Mouse (Mus musculus) embryonic fibroblast, embryonic 13.5 days (primary cell): Measurements from ENCODE around the gene Stard13. TPM values are rescaled to one million over a fixed set of nuclear protein-coding genes. Genes with fewer than 3 reads are reported as not detected.

Experiments used
- H3K27ac ChIP-seq: 2 replicates; pipeline ENCODE4 v1.5.1; 2012; ENCODE audit warnings: low read length, control low read depth, inconsistent platforms; ENCODE audit not compliant: insufficient read depth
- H3K4me1 ChIP-seq: 2 replicates; pipeline ENCODE4 v1.6.1; 2011; ENCODE audit warnings: low read length; ENCODE audit not compliant: control insufficient read depth, insufficient read depth
- H3K4me3 ChIP-seq: 2 replicates; pipeline ENCODE4 v1.5.1; 2011; ENCODE audit warnings: mild to moderate bottlenecking, control low read depth, low read length; ENCODE audit not compliant: insufficient read depth
- CTCF ChIP-seq: IDR thresholded peaks from 2 replicates; pipeline ENCODE4 v1.5.1; 2011; ENCODE audit warnings: mild to moderate bottlenecking, control low read depth, low read length, moderate library complexity, borderline replicate concordance; ENCODE audit not compliant: insufficient read depth
- POLR2A ChIP-seq: IDR thresholded peaks from 2 replicates; pipeline ENCODE4 v1.6.1; 2011; ENCODE audit warnings: low read depth, mild to moderate bottlenecking, control low read depth, low read length, moderate library complexity
- polyA plus RNA-seq: library from polyadenylated mRNA; stranded (reverse); fragments of >200 nt; gene quantifications from 2 replicates; pipeline ENCODE4 v1.2.4, GENCODE M21; 2011; ENCODE audit warnings: low read depth; ENCODE audit not compliant: missing spikeins, insufficient read length

Stard13 gene
- polyA plus RNA-seq, 1 experiment, result 19.1 TPM

DNA sequence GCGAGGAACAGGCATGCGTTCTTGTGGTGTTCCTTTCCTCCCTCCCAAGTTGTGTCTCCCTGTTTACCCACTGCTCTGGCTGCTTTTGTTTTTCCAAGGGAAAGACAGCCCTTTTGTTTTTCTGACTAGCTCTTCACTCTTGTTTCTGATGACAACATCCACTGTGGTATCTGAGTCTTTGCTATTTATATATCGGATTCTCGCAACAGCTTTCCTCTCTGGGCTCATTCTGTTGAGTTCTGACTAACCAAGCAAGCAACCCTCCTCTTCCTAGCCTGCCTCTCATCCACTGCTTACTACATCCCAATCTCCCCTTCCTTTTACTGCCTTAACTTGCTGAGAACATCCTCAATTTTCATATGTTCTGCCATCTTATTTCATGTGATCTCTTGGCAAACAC is 159.4 kb downstream of the Stard13 start:
- no peak overlapping the region for H3K4me3 ChIP-seq
- peaks cover 18% of the 10 kb centered on the region for H3K4me1 ChIP-seq
- TF ChIP-seq POLR2A (no peak), CTCF (no peak)
- H3K27ac ChIP-seq, result 0 out of 2 replicates have a peak overlapping the region, but pooled peaks have one; percentile 25

DNA sequence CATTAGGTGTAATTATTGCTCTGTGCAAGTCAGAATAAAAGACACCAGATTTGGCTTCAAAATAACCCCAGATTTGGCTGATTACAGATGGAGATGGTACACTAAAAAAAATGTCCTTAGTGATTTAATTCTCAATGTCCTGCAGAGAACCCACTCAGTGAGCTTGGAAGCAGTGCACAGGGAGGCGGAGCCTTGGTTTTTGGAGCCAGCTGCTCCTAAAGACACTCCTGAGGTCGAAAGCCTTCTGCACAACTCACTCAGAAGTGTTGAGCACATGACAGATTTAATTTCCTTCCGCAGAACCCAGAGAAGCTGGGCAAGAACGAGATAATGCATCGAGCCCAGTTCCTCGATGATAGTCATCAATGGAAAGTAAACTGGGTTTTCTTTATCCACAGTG is 162.2 kb downstream of the Stard13 start:
- H3K4me3 ChIP-seq, result no peak overlapping the region
- TF ChIP-seq POLR2A (no peak), CTCF (no peak)

DNA sequence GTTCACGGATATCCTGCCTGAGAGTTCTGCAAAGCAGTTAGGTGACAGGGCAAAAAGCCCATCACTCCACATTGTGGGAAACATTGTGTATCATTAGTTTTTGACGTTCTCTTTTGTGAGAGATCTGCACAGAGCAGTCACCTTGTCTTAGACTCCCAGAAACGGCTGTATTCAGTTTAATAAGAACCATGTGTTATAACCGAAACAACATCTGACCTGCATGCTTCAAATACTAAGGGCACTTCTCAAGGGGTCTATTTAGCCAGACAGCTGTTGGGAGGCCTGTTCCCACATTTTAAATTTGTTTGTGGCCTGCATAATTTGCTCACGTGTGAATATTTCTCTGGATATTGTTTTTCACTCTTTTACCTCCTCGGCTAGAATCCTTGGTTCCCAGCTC is 162.7 kb downstream of the Stard13 start:
- Histone ChIP-seq H3K27ac (peak overlapping the region; percentile 93), H3K4me1 (peaks cover 25% of the 10 kb centered on the region), H3K4me3 (no peak overlapping the region)
- TF ChIP-seq POLR2A (no peak), CTCF (no peak)

More for the DNA sequence above, 162.2 kb downstream of the Stard13 start:
- H3K4me1 ChIP-seq, result peaks cover 25% of the 10 kb centered on the region
- peak overlapping the region; percentile 93 for H3K27ac ChIP-seq

DNA sequence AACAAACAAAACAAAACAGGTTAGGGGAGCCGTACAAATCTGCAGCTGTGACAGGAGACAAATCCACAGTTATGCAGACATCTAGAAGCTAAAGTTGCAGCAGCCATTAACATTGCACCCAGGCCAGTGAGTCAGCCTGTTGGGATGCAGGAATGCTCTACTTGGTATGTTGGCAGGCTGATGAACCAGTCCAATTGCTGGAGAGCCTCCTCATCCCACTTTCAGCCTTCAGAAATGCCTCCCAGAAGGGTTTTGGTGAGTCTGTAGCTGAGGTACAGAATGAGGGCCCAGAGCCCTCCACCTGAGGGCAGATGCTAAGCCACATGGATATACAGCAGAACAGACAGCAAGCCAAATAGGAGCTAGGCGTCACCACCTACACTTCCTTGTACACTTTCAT is 164.1 kb downstream of the Stard13 start:
- H3K27ac ChIP-seq, result peak overlapping the region; percentile 93

DNA sequence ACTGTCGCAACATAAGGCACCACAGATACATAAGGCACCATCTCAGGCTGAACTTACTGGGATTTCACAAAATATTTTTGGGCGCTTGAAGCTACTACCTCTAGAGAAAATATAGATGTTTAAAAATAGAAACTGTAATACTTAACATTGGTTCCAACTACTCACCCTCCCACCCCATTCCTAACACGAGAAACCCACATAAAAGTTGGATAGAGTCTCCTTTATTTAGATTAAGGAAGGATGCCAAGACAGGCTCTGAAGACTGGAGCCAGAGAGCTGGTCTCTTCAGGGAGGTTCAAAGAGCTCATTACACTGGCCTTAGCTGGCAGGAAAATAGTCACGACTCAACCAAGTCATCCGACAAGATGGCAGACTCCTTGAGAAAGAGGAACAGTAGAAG is 167.6 kb downstream of the Stard13 start:
- Histone ChIP-seq H3K4me1 (peaks cover 11% of the 10 kb centered on the region), H3K27ac (peak overlapping the region; percentile 88), H3K4me3 (no peak overlapping the region)
- TF ChIP-seq POLR2A, result no peak
- TF ChIP-seq CTCF, result no peak

More for the DNA sequence above, 164.1 kb downstream of the Stard13 start:
- Histone ChIP-seq H3K4me3 (no peak overlapping the region), H3K4me1 (peaks cover 25% of the 10 kb centered on the region)
- TF ChIP-seq CTCF, result no peak
- no peak for TF ChIP-seq POLR2A

DNA sequence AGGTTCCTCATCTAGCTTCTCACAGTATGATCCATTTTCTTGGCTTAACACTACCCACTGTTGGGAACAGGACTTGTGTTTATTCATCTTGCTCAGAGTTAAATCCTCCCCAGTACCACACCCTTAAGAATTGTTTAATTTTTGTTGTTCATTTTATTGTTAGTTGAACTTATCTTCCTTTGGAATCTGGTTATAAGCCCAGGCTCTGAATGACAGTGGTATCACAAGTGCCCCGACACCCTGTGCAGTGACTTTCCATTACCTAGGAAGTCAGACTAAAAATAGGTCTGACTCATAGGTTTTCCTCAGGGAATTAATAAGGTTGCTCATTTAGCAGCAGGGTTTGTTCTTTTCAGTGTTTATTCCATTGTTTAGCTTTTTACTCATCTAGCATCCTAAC is 168.4 kb downstream of the Stard13 start:
- TF ChIP-seq POLR2A, result no peak
- no peak for TF ChIP-seq CTCF
- peak overlapping the region; percentile 88 for H3K27ac ChIP-seq
- H3K4me3 ChIP-seq, result no peak overlapping the region
- H3K4me1 ChIP-seq, result peaks cover 13% of the 10 kb centered on the region; the same call in 1 of the 2 replicates

GRCm38 (mm10) chr5:151061942-151062341 is 171.7 kb downstream of the Stard13 start:
- Histone ChIP-seq H3K27ac (no peak overlapping the region), H3K4me1 (peaks cover 7% of the 10 kb centered on the region), H3K4me3 (no peak overlapping the region)
- TF ChIP-seq CTCF, result no peak
- TF ChIP-seq POLR2A, result no peak

GRCm38 (mm10) chr5:151060476-151060875 is 173.2 kb downstream of the Stard13 start:
- H3K4me1 ChIP-seq, result peaks cover 7% of the 10 kb centered on the region
- TF ChIP-seq POLR2A (no peak), CTCF (no peak)
- H3K27ac ChIP-seq, result 0 out of 2 replicates have a peak overlapping the region, but pooled peaks have one; percentile 7
- no peak overlapping the region for H3K4me3 ChIP-seq

- H3K4me1 ChIP-seq, result peaks cover 10% of the 10 kb centered on the region; the same call in 1 of the 2 replicates
- no peak for TF ChIP-seq POLR2A
- no peak for TF ChIP-seq CTCF
- no peak overlapping the region for H3K4me3 ChIP-seq
- no peak overlapping the region; the same call in 1 of the 2 replicates for H3K27ac ChIP-seq
Measured at GRCm38 (mm10) chr5:151059772-151060171, 173.9 kb downstream of the Stard13 start.

DNA sequence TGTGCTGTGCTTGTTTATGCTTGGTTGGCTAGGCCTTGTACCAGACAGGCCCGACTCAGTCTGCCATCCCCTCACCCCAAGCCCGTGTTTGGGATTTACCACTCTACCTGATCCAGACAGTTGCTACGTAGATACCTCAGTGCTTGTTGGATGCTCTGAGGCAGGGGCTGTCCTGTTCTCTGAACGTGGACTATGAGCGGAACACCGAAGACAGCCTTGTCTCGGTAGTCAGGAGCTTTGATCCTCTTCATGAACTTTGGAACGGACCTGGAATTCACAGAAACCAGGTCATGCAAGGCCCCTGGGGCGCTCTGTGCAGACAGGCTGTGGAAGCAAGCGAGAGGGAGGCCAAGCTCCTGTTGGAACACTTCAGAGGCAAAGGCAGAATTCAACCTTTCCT is 174.3 kb downstream of the Stard13 start:
- no peak for TF ChIP-seq POLR2A
- no peak for TF ChIP-seq CTCF
- Histone ChIP-seq H3K4me3 (no peak overlapping the region), H3K4me1 (peaks cover 11% of the 10 kb centered on the region; the same call in 1 of the 2 replicates), H3K27ac (no peak overlapping the region)
